Mouse (Mus musculus): Measurements from ENCODE around the gene Mst1r. TPM values are rescaled to one million over a fixed set of nuclear protein-coding genes. Genes with fewer than 3 reads are reported as not detected.

Gene Mst1r
- 2.1 and 4.1 TPM in 2 replicates for polyA plus RNA-seq (2015; fragmentation: Nextera tagmentation; extraction: Ambion mirVana)

DNA sequence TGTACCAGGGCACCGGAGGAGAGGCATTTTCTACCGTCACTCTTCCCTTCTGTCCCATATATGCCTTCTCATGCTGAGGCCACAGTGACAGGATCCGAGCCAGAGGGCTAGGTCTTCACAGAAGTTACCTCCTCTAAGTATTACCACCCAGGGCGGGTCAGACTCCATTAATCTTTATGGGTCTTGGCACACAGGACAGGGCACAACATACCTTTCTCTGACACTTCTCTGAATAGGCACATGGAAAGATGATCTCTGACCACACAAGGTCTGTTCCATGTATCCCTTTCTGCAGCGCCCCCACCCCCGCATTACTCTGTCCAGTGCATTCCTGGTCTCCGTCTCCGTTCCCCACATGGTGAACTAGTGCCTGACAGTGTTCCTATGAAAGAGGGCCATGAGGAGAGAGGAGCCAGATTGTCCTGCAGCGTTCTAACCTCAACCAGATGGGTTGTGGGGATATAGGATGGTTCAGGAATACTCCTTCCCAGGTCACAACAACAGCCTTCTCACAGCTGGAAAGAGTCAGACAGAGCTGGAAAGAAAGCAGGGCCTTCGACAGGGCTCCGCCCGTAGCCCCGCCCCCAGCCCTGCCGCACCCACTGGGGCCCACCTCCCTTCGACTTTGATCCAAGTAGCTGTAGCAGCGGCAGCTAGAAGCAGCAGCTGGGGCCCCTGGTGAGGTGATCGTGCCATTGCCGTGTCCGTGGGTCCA, at the start of gene Mst1r:
Gene Mst1r (plus strand): TSS at position 622 of the 715 bp plus-strand sequence.
- Histone ChIP-seq H3K9me3 (replicated peaks) (no peaks in the 10 kb centered on the region), H3K4me3 (peak within 1 kb of the TSS; percentile 51), H3K27me3 (peaks cover 5% of the 10 kb centered on the region), H3K4me1 (replicated peaks) (peaks cover 41% of the 10 kb centered on the region), H3K36me3 (0 out of 2 replicates have a peak, but pooled peaks cover 3% of the 10 kb centered on the region), H3K9ac (peak within 1 kb of the TSS; percentile 50), H3K4me2 (peak within 1 kb of the TSS; percentile 88), H3K27ac (peak within 1 kb of the TSS; percentile 24)
- peak; percentile 63 for ATAC-seq (replicated peaks; ENCODE audit: insufficient number of reproducible peaks, insufficient read depth, low FRiP score, low read depth)
- 18% methylated on average over 19 of the region's 19 CpGs for WGBS

DNA sequence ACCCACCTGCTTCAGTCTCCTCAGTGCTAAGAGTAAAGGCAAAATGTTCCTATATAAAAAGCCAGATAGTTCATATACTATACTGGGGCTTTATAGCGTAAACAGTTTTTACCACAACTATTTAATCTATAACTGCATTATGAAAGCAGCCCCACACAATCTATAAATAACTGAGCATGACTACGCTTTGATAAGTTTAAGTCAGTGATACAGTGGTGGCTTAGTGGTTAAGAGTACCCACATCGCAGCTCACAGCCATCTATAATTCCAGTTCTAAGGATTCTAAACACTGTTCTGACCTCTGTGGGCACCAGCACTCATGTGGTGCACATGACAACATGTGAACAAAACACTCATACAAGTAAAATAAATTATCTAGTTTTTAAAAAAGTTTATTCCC, 48.3 kb upstream of the Mst1r start:
- 71% methylated on average over 3 of the region's 3 CpGs for WGBS
- Histone ChIP-seq H3K27me3 (no peaks in the 10 kb centered on the region), H3K9ac (no peak overlapping the region), H3K4me1 (replicated peaks) (peaks cover 4% of the 10 kb centered on the region; the same call in 1 of the 2 replicates), H3K4me2 (no peak overlapping the region), H3K27ac (no peak overlapping the region), H3K36me3 (peaks cover 11% of the 10 kb centered on the region; the same call in 1 of the 2 replicates), H3K4me3 (no peak overlapping the region), H3K9me3 (replicated peaks) (no peaks in the 10 kb centered on the region)
- ATAC-seq (replicated peaks; ENCODE audit: insufficient number of reproducible peaks, insufficient read depth, low FRiP score, low read depth): no peak

DNA sequence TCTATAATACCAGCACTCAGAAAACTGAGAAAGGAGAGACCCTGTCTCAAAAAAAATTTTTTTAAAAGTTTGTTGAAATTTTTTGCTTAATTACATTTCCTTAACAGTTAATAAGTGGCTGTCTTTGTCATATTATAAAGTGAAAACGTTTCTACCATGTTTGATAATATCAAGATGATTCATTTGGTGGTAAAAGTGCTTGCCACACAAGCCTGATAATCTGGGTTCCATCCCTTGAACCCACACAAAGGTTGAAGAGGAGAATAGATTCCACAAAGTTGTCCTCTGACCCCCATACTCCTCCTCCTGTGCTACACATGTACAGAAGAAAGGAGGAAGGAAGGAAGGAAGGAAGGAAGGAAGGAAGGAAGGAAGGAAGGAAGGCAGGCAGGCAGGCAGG, 42.2 kb upstream of the Mst1r start:
- no peak overlapping the region for H3K27ac ChIP-seq
- no peaks in the 10 kb centered on the region for H3K27me3 ChIP-seq
- no peak for ATAC-seq (replicated peaks; ENCODE audit: insufficient number of reproducible peaks, insufficient read depth, low FRiP score, low read depth)
- H3K9me3 ChIP-seq (replicated peaks): no peaks in the 10 kb centered on the region
- no peak overlapping the region for H3K9ac ChIP-seq
- no peak overlapping the region for H3K4me3 ChIP-seq
- peaks cover 5% of the 10 kb centered on the region; the same call in 1 of the 2 replicates for H3K36me3 ChIP-seq
- H3K4me1 ChIP-seq (replicated peaks): peaks cover 3% of the 10 kb centered on the region
- H3K4me2 ChIP-seq: no peak overlapping the region
- 60% methylated on average over 1 of the region's 1 CpGs for WGBS

DNA sequence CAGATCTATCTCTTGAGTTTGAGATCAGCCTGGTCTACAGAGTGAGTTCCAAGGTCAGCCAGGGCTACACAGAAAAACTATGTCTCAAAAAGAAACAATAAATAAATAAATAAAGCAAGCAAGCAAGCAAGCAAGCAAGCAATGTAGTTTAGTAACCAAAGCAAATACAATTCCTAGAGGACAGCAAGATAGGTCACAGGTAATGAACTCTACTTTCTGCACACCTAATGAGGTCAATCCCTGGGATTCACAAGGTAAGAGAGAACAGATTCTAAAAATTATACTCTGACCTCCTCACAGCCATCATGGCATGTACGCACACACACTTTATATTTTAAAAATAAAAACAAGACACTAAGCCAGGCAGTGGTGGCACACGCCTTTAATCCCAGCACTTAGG, 40.6 kb upstream of the Mst1r start:
- Histone ChIP-seq H3K4me3 (no peak overlapping the region), H3K9me3 (replicated peaks) (no peaks in the 10 kb centered on the region), H3K4me2 (no peak overlapping the region), H3K9ac (no peak overlapping the region), H3K4me1 (replicated peaks) (peaks cover 8% of the 10 kb centered on the region), H3K27ac (no peak overlapping the region), H3K36me3 (no peaks in the 10 kb centered on the region), H3K27me3 (no peaks in the 10 kb centered on the region)
- WGBS: 95% methylated on average over 2 of the region's 2 CpGs
- ATAC-seq (replicated peaks; ENCODE audit: insufficient number of reproducible peaks, insufficient read depth, low FRiP score, low read depth): no peak

DNA sequence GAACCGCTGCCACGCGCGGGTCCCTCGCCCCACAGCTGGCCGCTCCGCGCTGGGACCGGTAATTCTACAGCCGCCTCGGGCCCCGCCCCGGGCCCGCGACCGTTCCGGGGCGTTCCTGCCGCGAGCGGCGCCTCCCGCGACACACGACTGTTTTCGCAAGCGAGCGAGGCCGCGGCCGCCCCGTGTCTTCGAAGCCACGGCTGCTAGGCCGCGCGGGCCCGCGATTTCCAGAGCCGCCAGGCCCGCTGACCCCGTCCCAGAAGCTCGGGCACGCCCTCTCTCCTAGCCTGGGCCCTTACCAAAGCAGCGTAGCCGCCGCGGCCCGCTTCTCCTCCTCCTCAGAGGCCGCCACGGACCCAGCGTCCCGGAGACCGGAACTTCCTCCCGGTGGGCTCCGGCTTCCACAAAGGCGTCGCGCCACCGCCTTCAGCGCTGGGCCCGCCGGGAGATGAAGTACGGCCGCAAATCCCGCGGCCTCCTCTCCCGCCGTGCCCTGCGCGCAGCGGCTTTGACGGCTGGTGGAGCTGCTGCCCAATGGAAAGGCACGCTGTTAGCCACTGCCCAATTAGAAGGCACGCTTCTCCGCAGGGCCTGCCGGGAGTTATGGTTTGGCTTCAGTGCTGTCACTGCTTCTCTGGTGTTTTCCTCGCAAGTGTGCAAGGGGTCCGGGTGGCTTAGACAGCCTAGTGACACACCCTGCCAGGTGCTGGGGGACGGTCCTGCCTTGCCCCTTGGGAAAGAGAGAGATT, 34.1 kb upstream of the Mst1r start:
- under 1% methylated on average over 80 of the region's 80 CpGs for WGBS
- Histone ChIP-seq H3K9ac (peak overlapping the region; percentile 97), H3K4me2 (peak overlapping the region; percentile 79), H3K4me3 (peak overlapping the region; percentile 100), H3K9me3 (replicated peaks) (no peaks in the 10 kb centered on the region), H3K36me3 (no peaks in the 10 kb centered on the region), H3K27ac (peak overlapping the region; percentile 97), H3K4me1 (replicated peaks) (peaks cover 22% of the 10 kb centered on the region), H3K27me3 (no peaks in the 10 kb centered on the region)
- peak; percentile 99 for ATAC-seq (replicated peaks; ENCODE audit: insufficient number of reproducible peaks, insufficient read depth, low FRiP score, low read depth)

DNA sequence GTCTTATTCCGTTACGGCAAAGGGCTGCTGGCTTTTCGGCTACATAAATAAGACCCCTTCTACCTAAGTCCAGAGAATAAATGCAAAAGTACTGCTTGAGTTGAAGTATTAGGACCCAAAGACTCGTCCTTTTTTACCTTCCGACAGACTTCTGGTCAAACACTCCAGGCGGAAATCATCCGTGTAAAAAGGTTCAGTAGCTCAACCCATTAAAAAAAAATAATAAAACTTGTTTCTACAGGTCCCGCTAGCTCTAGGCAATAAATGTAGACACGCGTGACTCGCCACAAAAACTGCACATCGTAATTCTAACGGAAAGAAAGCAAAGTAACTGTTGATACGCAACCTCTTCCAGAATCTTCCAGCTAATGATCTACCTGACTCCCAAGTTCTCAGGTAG, 33.5 kb upstream of the Mst1r start, which contains the start of gene Rbm6:
Gene Rbm6 (minus strand): TSS at position 101 of the 400 bp plus-strand sequence.
- 8% methylated on average over 14 of the region's 14 CpGs for whole genome bisulfite sequencing
- Histone ChIP-seq H3K36me3 (no peaks in the 10 kb centered on the region), H3K4me2 (peak within 1 kb of the TSS; percentile 79), H3K4me3 (peak within 1 kb of the TSS; percentile 100), H3K9me3 (replicated peaks) (no peaks in the 10 kb centered on the region), H3K27me3 (no peaks in the 10 kb centered on the region), H3K9ac (peak within 1 kb of the TSS; percentile 97), H3K27ac (peak within 1 kb of the TSS; percentile 97), H3K4me1 (replicated peaks) (peaks cover 22% of the 10 kb centered on the region)
- no peak for ATAC-seq (replicated peaks; ENCODE audit: insufficient number of reproducible peaks, insufficient read depth, low FRiP score, low read depth)

DNA sequence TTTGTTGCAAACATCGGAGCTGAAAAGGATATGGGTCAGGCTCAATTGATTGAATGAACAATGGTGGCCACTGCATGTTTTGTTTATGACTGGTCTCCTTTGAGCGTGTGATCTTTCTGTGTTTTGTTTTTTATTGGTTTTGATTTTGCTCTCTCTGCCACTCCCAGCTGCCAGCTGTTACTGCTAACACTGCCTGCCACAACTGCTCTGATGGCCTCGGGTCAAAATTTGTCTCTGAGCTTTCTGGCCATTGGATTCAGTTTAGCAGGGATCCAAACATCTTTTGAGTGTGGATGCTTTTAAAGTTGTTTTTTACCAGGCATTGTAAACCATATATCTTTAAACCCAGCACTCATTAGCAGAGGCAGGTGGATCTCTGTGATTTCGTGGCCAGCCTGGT, 26.3 kb upstream of the Mst1r start:
- WGBS: 63% methylated on average over 4 of the region's 4 CpGs
- no peaks in the 10 kb centered on the region for H3K4me1 ChIP-seq (replicated peaks)
- no peak for ATAC-seq (replicated peaks; ENCODE audit: insufficient number of reproducible peaks, insufficient read depth, low FRiP score, low read depth)
- no peaks in the 10 kb centered on the region for H3K9me3 ChIP-seq (replicated peaks)
- H3K4me3 ChIP-seq: no peak overlapping the region
- H3K27ac ChIP-seq: no peak overlapping the region
- no peak overlapping the region for H3K4me2 ChIP-seq
- no peak overlapping the region for H3K9ac ChIP-seq
- no peaks in the 10 kb centered on the region for H3K36me3 ChIP-seq
- no peaks in the 10 kb centered on the region for H3K27me3 ChIP-seq

DNA sequence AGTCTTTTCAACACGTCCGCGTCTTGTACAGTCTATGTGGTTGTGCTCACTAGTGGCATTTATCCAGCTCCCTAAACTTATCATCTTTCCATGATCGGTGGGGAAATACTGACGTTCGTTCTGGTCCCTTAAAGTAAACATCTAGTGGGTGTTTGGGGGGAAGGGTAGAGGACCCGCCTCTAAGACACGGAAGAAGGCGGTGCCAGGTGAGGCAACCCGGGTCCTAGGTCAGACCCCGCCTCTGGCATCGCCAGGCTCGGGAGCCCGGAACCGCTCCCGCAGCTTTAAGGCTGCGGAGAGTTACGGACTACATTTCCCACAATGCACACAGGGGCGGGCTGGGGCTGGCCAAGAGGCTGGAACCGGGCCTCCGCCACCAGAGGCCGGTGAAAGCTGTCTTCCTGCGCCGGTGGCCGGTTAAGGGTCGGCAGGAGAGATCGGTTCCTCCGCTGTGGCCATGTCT, 18.8 kb upstream of the Mst1r start, which contains the start of gene Mon1a:
Gene Mon1a (plus strand): TSS at position 348 of the 463 bp plus-strand sequence.
- peak within 1 kb of the TSS; percentile 88 for H3K4me3 ChIP-seq
- peak; percentile 97 for ATAC-seq (replicated peaks; ENCODE audit: insufficient number of reproducible peaks, insufficient read depth, low FRiP score, low read depth)
- peaks cover 12% of the 10 kb centered on the region; the same call in 1 of the 2 replicates for H3K4me1 ChIP-seq (replicated peaks)
- under 1% methylated on average over 28 of the region's 28 CpGs for WGBS
- H3K27ac ChIP-seq: peak within 1 kb of the TSS; percentile 66
- peak within 1 kb of the TSS; percentile 85 for H3K4me2 ChIP-seq
- H3K36me3 ChIP-seq: no peaks in the 10 kb centered on the region
- no peaks in the 10 kb centered on the region; the same call in 1 of the 2 replicates for H3K27me3 ChIP-seq
- peak within 1 kb of the TSS; percentile 84 for H3K9ac ChIP-seq
- no peaks in the 10 kb centered on the region for H3K9me3 ChIP-seq (replicated peaks)

DNA sequence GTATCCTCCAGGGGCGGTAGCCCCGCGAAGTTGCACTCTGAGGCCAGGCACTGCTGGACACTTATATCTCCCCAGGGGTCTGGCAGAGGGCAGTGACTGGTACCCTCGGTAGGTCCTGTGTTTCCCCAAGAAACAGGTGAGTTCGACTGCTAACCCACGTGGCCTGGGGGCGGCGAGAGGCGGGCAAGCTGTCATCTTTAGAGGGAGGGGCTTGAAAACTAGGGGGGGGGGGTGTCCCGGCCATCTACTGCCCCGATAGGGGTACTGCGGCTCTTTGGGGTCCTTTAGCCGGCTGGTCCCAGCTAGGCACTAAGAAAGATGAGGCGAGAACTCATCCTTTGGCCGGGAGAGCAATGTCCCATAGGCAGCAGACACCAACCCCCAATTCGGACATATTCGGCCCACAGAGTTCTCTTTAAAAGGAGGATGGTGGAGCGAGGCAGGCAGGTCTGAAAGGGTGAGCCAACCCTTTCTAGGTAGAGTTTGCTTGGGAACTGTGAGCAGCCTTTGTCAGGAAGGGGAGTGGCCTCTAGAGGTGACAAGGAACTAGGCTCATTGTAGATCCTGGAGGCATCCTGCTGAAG, 18.3 kb upstream of the Mst1r start:
- Histone ChIP-seq H3K9me3 (replicated peaks) (no peaks in the 10 kb centered on the region), H3K9ac (peak overlapping the region; percentile 84), H3K4me2 (peak overlapping the region; percentile 85), H3K4me3 (peak overlapping the region; percentile 88), H3K4me1 (replicated peaks) (peaks cover 12% of the 10 kb centered on the region; the same call in 1 of the 2 replicates), H3K36me3 (no peaks in the 10 kb centered on the region), H3K27ac (peak overlapping the region; percentile 66), H3K27me3 (no peaks in the 10 kb centered on the region; the same call in 1 of the 2 replicates)
- WGBS: under 1% methylated on average over 18 of the region's 18 CpGs
- ATAC-seq (replicated peaks; ENCODE audit: insufficient number of reproducible peaks, insufficient read depth, low FRiP score, low read depth): peak; percentile 25

DNA sequence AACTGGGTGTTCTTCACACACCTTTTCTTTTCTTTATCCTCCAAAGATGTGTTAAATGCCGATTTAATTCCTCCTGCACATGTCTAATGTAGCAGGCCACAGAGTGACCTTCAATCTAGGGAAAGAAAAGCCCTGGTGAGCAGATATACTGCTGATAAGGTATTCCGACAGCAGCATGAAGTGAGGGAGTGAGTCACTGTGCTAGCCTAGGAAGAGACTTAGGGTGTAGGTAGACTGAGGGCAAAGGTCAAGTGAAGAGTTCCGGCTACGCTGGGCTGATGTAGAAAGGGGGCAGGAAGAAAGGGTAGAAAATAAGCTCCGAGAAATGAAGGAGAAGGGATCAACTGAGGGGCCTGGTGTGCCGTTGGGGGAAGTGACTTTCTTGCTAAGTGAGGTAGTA, 16.4 kb upstream of the Mst1r start:
- Histone ChIP-seq H3K27me3 (no peaks in the 10 kb centered on the region; the same call in 1 of the 2 replicates), H3K36me3 (no peaks in the 10 kb centered on the region), H3K9me3 (replicated peaks) (no peaks in the 10 kb centered on the region), H3K4me3 (no peak overlapping the region), H3K4me2 (no peak overlapping the region), H3K4me1 (replicated peaks) (peaks cover 12% of the 10 kb centered on the region; the same call in 1 of the 2 replicates), H3K9ac (no peak overlapping the region), H3K27ac (no peak overlapping the region)
- no peak for ATAC-seq (replicated peaks; ENCODE audit: insufficient number of reproducible peaks, insufficient read depth, low FRiP score, low read depth)
- 71% methylated on average over 6 of the region's 6 CpGs for WGBS

DNA sequence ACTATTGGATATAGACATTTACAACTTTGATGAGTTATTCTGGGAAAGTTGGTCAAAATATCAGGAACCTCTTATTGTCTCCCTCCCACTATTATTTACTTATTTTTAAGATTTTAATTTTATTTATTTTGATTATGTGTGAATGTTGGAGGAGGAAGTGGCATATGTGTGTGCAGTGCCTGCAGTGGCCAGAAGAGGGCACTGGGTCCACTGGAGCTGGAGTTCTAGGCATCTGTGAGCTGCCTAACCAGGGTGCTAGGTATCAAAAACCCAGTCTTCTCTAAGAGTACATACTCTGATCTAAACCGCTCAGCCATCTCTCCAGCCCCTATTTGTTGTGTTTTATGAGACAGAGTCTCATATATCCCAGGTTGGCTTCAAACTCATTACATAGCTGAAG, 15.7 kb upstream of the Mst1r start:
- no peak for ATAC-seq (replicated peaks; ENCODE audit: insufficient number of reproducible peaks, insufficient read depth, low FRiP score, low read depth)
- Histone ChIP-seq H3K9me3 (replicated peaks) (no peaks in the 10 kb centered on the region), H3K27me3 (no peaks in the 10 kb centered on the region; the same call in 1 of the 2 replicates), H3K4me2 (no peak overlapping the region), H3K9ac (no peak overlapping the region), H3K27ac (no peak overlapping the region), H3K4me3 (no peak overlapping the region), H3K36me3 (no peaks in the 10 kb centered on the region), H3K4me1 (replicated peaks) (peaks cover 12% of the 10 kb centered on the region; the same call in 1 of the 2 replicates)
- 100% methylated on average over 1 of the region's 1 CpGs for WGBS

Data from heart, embryonic 15.5 days (tissue).